Mouse (Mus musculus): ENCODE data around the gene Tmem184b. TPM values are rescaled to one million over a fixed set of nuclear protein-coding genes. Genes with fewer than 3 reads are reported as not detected.

Gene Tmem184b
- polyA plus RNA-seq, 1 experiment from 2014 or later: 36.2 TPM

DNA sequence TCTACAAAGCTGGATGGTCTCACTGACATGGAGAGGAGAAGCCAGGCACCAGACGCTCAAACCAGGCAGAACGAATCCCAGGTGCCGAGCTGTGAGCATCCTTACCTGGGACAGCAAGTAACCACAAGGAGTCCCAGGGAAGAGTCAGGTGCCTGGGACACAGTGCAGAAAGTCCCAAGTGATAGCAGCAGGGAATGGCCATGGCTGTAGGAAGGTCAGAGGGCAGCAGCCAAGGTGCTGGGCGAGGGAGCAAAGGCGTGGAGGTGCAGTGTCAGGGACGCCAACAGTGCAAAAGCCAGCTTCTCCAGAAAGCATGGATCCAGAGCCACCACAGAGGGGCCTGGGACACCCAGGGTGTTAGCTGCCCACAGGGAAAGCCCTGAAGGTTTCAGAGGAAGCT, 10.3 kb downstream of the Tmem184b start:
- Histone ChIP-seq H3K36me3 (replicated peaks; ENCODE audit: control insufficient read depth, insufficient read depth, low read depth, low read length) (no peaks in the 10 kb centered on the region; the same call in 1 of the 2 replicates), H3K27me3 (ENCODE audit: control insufficient read depth, insufficient read depth, low read length) (no peaks in the 10 kb centered on the region), H3K27ac (replicated peaks; ENCODE audit: low read depth, low read length) (no peak overlapping the region), H3K4me2 (ENCODE audit: low read depth, low read length) (no peak overlapping the region), H3K4me1 (ENCODE audit: control insufficient read depth, insufficient read depth, low read length) (no peaks in the 10 kb centered on the region; the same call in 1 of the 2 replicates), H3K9me3 (replicated peaks; ENCODE audit: control insufficient read depth, low read length) (no peaks in the 10 kb centered on the region), H3K9ac (replicated peaks; ENCODE audit: low read length) (no peak overlapping the region), H3K4me3 (ENCODE audit: low read depth, low read length) (no peak overlapping the region)
- DNase-seq (ENCODE audit: low spot score) (no peak), ATAC-seq (replicated peaks; ENCODE audit: insufficient number of reproducible peaks, low FRiP score, low TSS enrichment, low read depth) (no peak)
- WGBS: 72% methylated on average over 6 of the region's 6 CpGs

DNA sequence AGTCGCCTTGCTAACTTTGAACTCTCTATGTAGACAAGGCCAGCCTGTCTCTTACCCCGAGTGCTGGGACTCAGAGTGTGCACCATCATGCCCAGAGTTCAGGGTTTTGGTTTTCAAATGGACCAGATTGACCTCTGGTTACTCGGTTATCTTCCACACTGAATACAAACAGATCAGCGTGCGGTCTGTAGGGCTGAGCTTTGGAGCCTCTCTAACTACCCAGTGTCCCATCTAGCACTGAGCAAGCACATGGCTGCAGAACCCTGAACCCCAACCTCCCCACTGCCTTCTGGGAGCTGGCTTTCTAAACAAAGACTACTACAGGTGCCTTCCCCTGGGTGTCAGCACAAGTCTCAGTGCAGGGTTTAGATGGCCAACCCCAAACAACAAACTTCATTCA, 10.8 kb downstream of the Tmem184b start:
- H3K9ac ChIP-seq (replicated peaks; ENCODE audit: low read length): no peak overlapping the region
- DNase-seq (ENCODE audit: low spot score): no peak
- H3K27ac ChIP-seq (replicated peaks; ENCODE audit: low read depth, low read length): no peak overlapping the region
- 83% methylated on average over 5 of the region's 5 CpGs for WGBS
- no peaks in the 10 kb centered on the region for H3K27me3 ChIP-seq (ENCODE audit: control insufficient read depth, insufficient read depth, low read length)
- H3K4me2 ChIP-seq (ENCODE audit: low read depth, low read length): no peak overlapping the region
- H3K9me3 ChIP-seq (replicated peaks; ENCODE audit: control insufficient read depth, low read length): no peaks in the 10 kb centered on the region
- no peak overlapping the region for H3K4me3 ChIP-seq (ENCODE audit: low read depth, low read length)
- no peaks in the 10 kb centered on the region; the same call in 1 of the 2 replicates for H3K36me3 ChIP-seq (replicated peaks; ENCODE audit: control insufficient read depth, insufficient read depth, low read depth, low read length)
- no peak for ATAC-seq (replicated peaks; ENCODE audit: insufficient number of reproducible peaks, low FRiP score, low TSS enrichment, low read depth)
- H3K4me1 ChIP-seq (ENCODE audit: control insufficient read depth, insufficient read depth, low read length): no peaks in the 10 kb centered on the region; the same call in 1 of the 2 replicates

DNA sequence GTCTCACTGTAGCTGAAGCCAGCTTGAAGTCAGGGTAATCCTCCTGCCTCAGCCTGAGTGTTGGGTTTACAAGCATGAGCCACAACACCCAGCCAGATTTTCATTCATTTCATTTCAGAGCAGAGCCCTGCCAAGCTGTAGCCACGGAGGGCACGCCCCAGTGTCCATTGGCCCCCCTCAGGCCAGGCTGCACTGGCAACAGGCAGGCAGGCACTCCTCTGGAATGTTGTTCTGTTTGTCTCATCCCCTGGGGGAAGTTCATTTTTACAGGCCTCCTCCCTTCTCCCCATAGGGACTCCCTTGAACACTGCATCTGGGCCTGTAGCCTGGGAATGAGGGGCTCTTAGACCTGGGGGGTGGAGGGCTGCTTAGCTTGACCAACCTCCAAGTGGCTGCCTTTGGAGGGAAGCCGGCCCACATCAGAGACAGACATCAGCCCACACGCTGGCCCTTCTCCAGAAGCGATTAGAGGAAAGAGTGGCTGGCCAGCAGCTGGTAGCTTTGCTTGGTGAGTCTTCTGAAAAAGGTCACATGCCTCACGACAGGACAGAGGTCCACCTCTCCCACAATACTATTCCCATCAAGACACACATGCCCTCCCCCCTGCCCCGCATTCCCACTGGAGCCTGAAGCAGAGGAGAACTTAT, 11.8 kb downstream of the Tmem184b start:
- Histone ChIP-seq H3K36me3 (replicated peaks; ENCODE audit: control insufficient read depth, insufficient read depth, low read depth, low read length) (no peaks in the 10 kb centered on the region; the same call in 1 of the 2 replicates), H3K27me3 (ENCODE audit: control insufficient read depth, insufficient read depth, low read length) (no peaks in the 10 kb centered on the region), H3K4me2 (ENCODE audit: low read depth, low read length) (no peak overlapping the region), H3K4me3 (ENCODE audit: low read depth, low read length) (no peak overlapping the region), H3K9me3 (replicated peaks; ENCODE audit: control insufficient read depth, low read length) (no peaks in the 10 kb centered on the region), H3K9ac (replicated peaks; ENCODE audit: low read length) (no peak overlapping the region), H3K4me1 (ENCODE audit: control insufficient read depth, insufficient read depth, low read length) (no peaks in the 10 kb centered on the region; the same call in 1 of the 2 replicates), H3K27ac (replicated peaks; ENCODE audit: low read depth, low read length) (no peak overlapping the region)
- 52% methylated on average over 7 of the region's 7 CpGs for WGBS
- no peak for ATAC-seq (replicated peaks; ENCODE audit: insufficient number of reproducible peaks, low FRiP score, low TSS enrichment, low read depth)
- no peak for DNase-seq (ENCODE audit: low spot score)

DNA sequence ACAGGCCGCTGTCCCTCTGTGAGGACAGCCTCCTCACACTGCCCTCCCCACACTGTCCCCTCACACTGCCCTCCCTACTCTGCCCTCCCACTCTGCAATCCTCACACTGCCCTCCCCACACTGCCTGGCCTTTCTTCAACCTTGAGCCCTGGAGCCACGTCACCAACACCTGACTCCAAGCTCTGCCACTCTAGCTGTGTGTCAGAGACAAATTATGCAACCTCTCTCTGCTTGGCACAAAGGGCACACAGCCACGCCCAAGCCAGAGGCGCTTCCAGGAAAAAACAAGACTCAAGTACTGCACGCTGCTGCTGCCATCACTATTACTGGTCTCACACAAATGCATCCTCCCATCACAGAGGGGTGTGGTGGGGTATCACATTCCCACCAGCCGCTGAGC, 12.9 kb downstream of the Tmem184b start:
- H3K4me1 ChIP-seq (ENCODE audit: control insufficient read depth, insufficient read depth, low read length): no peaks in the 10 kb centered on the region; the same call in 1 of the 2 replicates
- H3K9me3 ChIP-seq (replicated peaks; ENCODE audit: control insufficient read depth, low read length): no peaks in the 10 kb centered on the region
- ATAC-seq (replicated peaks; ENCODE audit: insufficient number of reproducible peaks, low FRiP score, low TSS enrichment, low read depth) (no peak), DNase-seq (ENCODE audit: low spot score) (no peak)
- H3K4me2 ChIP-seq (ENCODE audit: low read depth, low read length): no peak overlapping the region
- 82% methylated on average over 6 of the region's 6 CpGs for WGBS
- no peaks in the 10 kb centered on the region; the same call in 1 of the 2 replicates for H3K36me3 ChIP-seq (replicated peaks; ENCODE audit: control insufficient read depth, insufficient read depth, low read depth, low read length)
- H3K9ac ChIP-seq (replicated peaks; ENCODE audit: low read length): no peak overlapping the region
- no peak overlapping the region for H3K4me3 ChIP-seq (ENCODE audit: low read depth, low read length)
- H3K27ac ChIP-seq (replicated peaks; ENCODE audit: low read depth, low read length): no peak overlapping the region
- H3K27me3 ChIP-seq (ENCODE audit: control insufficient read depth, insufficient read depth, low read length): no peaks in the 10 kb centered on the region

DNA sequence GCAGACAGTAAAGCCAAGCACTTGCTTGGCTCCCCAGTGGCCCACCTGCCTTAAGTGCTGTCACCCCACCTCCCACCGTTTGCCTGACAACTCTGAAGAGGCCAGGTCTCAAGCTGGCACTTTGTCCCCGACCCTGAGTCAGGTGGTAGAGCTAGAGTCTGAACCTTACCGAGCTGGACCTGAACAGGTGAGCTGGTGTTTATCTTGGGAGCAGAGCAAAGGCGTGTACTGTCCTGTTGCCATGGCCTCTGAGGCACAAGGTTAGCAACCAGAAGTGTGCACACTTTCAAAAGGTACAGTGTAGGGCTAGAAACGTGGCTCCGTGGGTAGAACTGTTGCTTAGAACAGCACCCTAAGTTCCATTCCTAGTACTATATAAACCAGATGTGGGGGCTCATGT, 15.2 kb downstream of the Tmem184b start:
- DNase-seq (ENCODE audit: low spot score): no peak
- no peak for ATAC-seq (replicated peaks; ENCODE audit: insufficient number of reproducible peaks, low FRiP score, low TSS enrichment, low read depth)
- H3K4me3 ChIP-seq (ENCODE audit: low read depth, low read length): no peak overlapping the region
- no peaks in the 10 kb centered on the region for H3K27me3 ChIP-seq (ENCODE audit: control insufficient read depth, insufficient read depth, low read length)
- no peaks in the 10 kb centered on the region for H3K9me3 ChIP-seq (replicated peaks; ENCODE audit: control insufficient read depth, low read length)
- no peak overlapping the region for H3K4me2 ChIP-seq (ENCODE audit: low read depth, low read length)
- WGBS: 74% methylated on average over 6 of the region's 6 CpGs
- no peak overlapping the region for H3K27ac ChIP-seq (replicated peaks; ENCODE audit: low read depth, low read length)
- no peaks in the 10 kb centered on the region for H3K36me3 ChIP-seq (replicated peaks; ENCODE audit: control insufficient read depth, insufficient read depth, low read depth, low read length)
- no peak overlapping the region for H3K9ac ChIP-seq (replicated peaks; ENCODE audit: low read length)
- no peaks in the 10 kb centered on the region for H3K4me1 ChIP-seq (ENCODE audit: control insufficient read depth, insufficient read depth, low read length)

DNA sequence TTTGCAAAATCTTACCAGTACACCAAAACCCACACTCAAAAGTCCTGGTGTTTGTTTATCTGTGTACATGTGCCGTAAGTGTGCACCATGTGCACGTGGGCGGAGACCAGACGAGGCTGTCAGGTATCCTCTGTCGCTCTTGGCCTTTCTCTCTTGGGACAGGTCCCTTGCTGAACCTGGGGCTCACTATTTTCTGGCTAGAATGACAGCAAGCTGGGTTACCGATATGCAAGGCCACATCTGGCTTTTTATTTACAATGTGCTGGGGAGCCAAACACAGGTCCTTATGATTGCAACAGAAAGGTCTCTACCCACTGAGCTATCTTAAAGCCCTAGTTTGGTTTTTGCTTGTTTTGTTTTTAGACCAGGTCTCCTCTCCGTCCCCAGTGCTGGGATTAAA, 15.8 kb downstream of the Tmem184b start:
- WGBS: 83% methylated on average over 7 of the region's 7 CpGs
- no peak overlapping the region for H3K4me3 ChIP-seq (ENCODE audit: low read depth, low read length)
- no peaks in the 10 kb centered on the region for H3K36me3 ChIP-seq (replicated peaks; ENCODE audit: control insufficient read depth, insufficient read depth, low read depth, low read length)
- H3K4me1 ChIP-seq (ENCODE audit: control insufficient read depth, insufficient read depth, low read length): no peaks in the 10 kb centered on the region
- no peak for DNase-seq (ENCODE audit: low spot score)
- no peak overlapping the region for H3K9ac ChIP-seq (replicated peaks; ENCODE audit: low read length)
- no peak for ATAC-seq (replicated peaks; ENCODE audit: insufficient number of reproducible peaks, low FRiP score, low TSS enrichment, low read depth)
- no peaks in the 10 kb centered on the region for H3K27me3 ChIP-seq (ENCODE audit: control insufficient read depth, insufficient read depth, low read length)
- H3K9me3 ChIP-seq (replicated peaks; ENCODE audit: control insufficient read depth, low read length): no peaks in the 10 kb centered on the region
- no peak overlapping the region for H3K27ac ChIP-seq (replicated peaks; ENCODE audit: low read depth, low read length)
- H3K4me2 ChIP-seq (ENCODE audit: low read depth, low read length): no peak overlapping the region

DNA sequence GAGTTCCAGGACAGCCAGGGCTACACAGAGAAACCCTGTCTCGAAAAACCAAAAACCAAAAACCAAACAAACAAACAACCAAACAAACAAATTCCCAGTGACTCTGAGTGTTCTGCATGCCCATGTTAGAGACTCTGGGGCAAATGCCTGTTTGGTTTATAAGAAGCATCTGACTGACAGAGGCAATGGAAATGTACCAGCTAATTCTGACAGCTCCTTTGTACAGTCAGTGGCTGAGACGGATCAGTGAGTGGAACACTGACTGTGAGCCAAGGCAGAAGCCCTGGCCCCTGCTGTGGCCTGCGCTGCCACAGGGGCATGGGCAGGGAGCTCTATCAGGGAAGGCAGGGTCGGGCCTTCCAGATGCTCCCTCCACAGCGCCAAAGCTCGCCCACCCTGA, 16.3 kb downstream of the Tmem184b start:
- ATAC-seq (replicated peaks; ENCODE audit: insufficient number of reproducible peaks, low FRiP score, low TSS enrichment, low read depth) (no peak), DNase-seq (ENCODE audit: low spot score) (no peak)
- H3K27me3 ChIP-seq (ENCODE audit: control insufficient read depth, insufficient read depth, low read length): no peaks in the 10 kb centered on the region
- H3K4me1 ChIP-seq (ENCODE audit: control insufficient read depth, insufficient read depth, low read length): no peaks in the 10 kb centered on the region
- H3K4me2 ChIP-seq (ENCODE audit: low read depth, low read length): no peak overlapping the region
- no peaks in the 10 kb centered on the region for H3K9me3 ChIP-seq (replicated peaks; ENCODE audit: control insufficient read depth, low read length)
- no peaks in the 10 kb centered on the region for H3K36me3 ChIP-seq (replicated peaks; ENCODE audit: control insufficient read depth, insufficient read depth, low read depth, low read length)
- no peak overlapping the region for H3K27ac ChIP-seq (replicated peaks; ENCODE audit: low read depth, low read length)
- H3K9ac ChIP-seq (replicated peaks; ENCODE audit: low read length): no peak overlapping the region
- H3K4me3 ChIP-seq (ENCODE audit: low read depth, low read length): no peak overlapping the region
- WGBS: 74% methylated on average over 6 of the region's 6 CpGs

DNA sequence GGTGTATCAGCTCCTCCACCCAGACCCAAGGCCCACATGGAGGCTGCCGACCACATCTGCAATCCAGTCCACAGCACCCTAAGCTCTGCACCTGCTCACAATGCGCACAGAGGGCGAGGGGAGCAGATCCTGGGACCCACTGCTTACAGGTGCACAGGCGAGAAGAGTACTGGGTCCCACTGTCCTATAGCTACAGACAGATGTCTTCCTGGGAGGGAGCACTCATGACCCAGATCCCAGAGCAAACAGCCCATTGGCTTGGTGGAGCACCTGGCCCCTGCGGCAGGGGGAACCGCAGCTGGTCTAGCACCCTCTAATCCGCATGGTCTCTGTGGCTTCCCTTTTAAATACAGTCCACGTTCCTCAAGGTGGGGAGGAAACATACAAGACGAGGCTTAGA, 21.7 kb downstream of the Tmem184b start:
- WGBS: 84% methylated on average over 9 of the region's 9 CpGs
- no peaks in the 10 kb centered on the region for H3K9me3 ChIP-seq (replicated peaks; ENCODE audit: control insufficient read depth, low read length)
- DNase-seq (ENCODE audit: low spot score) (no peak), ATAC-seq (replicated peaks; ENCODE audit: insufficient number of reproducible peaks, low FRiP score, low TSS enrichment, low read depth) (no peak)
- no peaks in the 10 kb centered on the region for H3K4me1 ChIP-seq (ENCODE audit: control insufficient read depth, insufficient read depth, low read length)
- H3K27ac ChIP-seq (replicated peaks; ENCODE audit: low read depth, low read length): no peak overlapping the region
- H3K4me2 ChIP-seq (ENCODE audit: low read depth, low read length): no peak overlapping the region
- H3K4me3 ChIP-seq (ENCODE audit: low read depth, low read length): no peak overlapping the region
- H3K27me3 ChIP-seq (ENCODE audit: control insufficient read depth, insufficient read depth, low read length): no peaks in the 10 kb centered on the region
- no peaks in the 10 kb centered on the region for H3K36me3 ChIP-seq (replicated peaks; ENCODE audit: control insufficient read depth, insufficient read depth, low read depth, low read length)
- H3K9ac ChIP-seq (replicated peaks; ENCODE audit: low read length): no peak overlapping the region

Measured in embryonic facial prominence, embryonic 11.5 days (tissue).